Mouse (Mus musculus): ENCODE data around the gene Cyfip2. TPM values are rescaled to one million over a fixed set of nuclear protein-coding genes. Genes with fewer than 3 reads are reported as not detected.

The Cyfip2 gene
- 15.3 TPM for polyA plus RNA-seq (2021)

DNA sequence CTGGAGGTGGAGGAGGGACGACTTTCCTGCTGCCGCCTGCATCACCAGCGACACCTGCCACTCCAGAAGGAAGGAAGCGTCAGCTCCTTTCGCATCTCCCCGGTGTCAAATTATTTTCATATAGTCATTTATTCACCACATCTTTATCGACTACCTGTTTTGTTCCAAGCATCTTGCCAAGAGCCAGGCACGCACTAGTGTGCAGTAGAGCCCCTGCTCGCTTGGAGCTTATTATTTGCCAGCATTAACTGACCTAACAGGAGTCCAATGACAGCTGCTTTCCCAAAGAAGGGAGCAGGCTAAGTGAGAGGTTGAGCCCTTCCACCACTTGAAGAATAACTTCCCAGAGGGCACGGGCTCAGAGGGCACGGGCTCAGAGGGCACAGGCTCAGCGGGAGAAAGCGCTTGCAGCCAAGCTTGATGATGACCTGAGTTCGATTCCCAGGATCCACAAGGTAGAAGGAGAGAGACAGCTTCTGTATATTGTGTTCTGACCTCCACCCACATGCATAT, at the start of gene Cyfip2:
Gene Cyfip2, minus strand, starts transcription at position 337 of the 513 bp plus-strand sequence.
- peaks cover 20% of the 10 kb centered on the region for H3K27me3 ChIP-seq
- DNase-seq (ENCODE audit: low read depth, low spot score) (no peak), ATAC-seq (peak; percentile 48)
- TF ChIP-seq CTCF (IDR thresholded peaks at IDR 0.05): no peak
- ChIA-PET POLR2A (no interaction called here), CTCF (interaction anchor here (1.2 kb wide), 1 partner anchor 37 kb away, joined by 3 read pairs; no protein-coding TSS in a partner anchor)
- in situ Hi-C loops (cut with MboI; ENCODE audit: low pct_unique_long_range_greater_than_20kb): no loop called here

DNA sequence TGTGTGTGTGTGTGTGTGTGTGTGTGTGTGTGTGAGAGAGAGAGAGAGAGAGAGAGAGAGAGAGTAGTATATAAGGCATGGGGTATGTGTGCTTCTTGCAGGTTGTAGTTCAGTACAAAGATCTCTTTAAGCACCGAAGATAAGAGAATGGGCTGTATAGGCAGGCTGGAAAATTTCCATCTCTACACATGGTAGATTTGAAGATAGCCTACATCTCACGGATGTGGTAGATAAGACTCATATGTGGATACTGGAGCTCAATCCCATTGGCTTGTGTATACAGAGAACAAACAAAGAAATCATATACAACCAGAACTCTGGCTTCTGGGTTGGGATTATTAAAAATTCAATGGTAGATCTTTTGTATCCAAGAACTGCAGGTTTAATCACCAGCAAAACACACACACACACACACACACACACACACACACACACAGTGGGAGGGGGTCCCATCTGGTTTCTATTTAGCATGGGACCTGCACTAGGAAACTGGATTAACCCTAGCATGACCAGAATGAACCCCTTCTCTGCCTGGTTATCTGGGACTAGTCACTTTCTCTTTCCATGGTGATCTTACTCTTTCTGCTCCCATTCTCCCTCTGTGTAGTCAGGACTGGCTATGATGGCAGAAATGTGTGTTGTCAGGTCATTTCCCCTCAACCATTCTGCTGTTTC, 48.5 kb upstream of the Cyfip2 start:
- peaks cover 9% of the 10 kb centered on the region for H3K27me3 ChIP-seq
- ATAC-seq (no peak), DNase-seq (ENCODE audit: low read depth, low spot score) (no peak)
- POLR2A ChIA-PET: no interaction called here
- no peak for TF ChIP-seq CTCF (IDR thresholded peaks at IDR 0.05)
- in situ Hi-C loops (cut with MboI; ENCODE audit: low pct_unique_long_range_greater_than_20kb): no loop called here
- CTCF ChIA-PET: no interaction called here

DNA sequence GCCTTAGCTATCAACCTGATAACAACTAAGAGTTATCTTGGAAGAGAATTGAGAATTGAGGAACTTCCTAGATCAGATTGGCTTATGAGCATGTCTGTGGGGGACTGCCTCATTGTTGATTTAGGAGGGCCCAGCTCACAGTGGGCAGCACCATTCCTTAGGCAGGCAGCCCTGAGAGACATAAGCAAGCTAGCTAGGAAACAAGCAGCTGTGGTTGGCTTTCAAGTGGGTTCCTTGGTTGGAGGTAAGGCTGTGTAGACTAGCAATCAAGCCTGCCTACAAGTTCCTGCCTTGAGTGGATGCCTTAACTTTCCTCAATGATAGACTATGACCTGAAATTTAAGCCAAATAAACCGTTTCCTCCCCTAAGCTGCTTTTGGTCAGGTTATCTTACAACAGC, 45.7 kb upstream of the Cyfip2 start:
- H3K27me3 ChIP-seq: peaks cover 22% of the 10 kb centered on the region
- no peak for TF ChIP-seq CTCF (IDR thresholded peaks at IDR 0.05)
- DNase-seq (ENCODE audit: low read depth, low spot score) (no peak), ATAC-seq (no peak)
- CTCF ChIA-PET: no interaction called here
- POLR2A ChIA-PET: interaction anchor here (0.7 kb wide), 1 partner anchor 877 kb away, joined by 8 read pairs; no protein-coding TSS in a partner anchor
- in situ Hi-C loops (cut with MboI; ENCODE audit: low pct_unique_long_range_greater_than_20kb): no loop called here

DNA sequence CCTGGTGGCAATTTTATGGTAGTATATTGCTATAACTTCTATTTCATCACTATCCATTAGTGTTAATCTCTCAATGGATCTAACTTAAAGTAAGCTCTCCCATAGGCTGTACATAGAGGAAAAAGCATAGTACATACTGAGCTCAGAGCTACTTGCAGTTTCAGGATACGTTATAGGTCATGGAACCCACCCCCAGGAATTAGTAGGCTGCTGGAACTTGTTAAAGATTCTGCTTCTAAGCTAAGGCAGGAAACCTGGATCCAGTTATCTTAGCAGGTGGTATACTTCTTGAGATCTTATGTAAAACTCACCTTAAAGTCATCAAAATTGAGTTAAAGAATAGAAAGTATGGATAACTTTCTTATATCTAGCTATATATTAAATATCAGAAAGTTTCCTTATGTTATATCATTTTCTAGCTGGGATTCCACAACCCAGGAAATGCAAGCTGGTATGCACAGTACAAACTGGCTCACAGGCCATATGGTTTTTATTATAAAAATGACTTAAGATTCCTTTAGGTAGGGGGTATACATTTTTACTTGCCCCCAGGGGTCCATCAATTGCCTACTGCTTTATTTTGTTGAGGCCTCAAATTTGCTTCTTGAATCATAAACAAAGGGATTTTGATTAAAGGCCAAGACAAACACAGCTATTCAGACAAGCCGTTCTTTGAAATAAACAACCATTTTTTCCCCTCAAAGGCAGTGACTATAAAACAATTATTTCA, 37.2 kb upstream of the Cyfip2 start:
- DNase-seq (ENCODE audit: low read depth, low spot score) (no peak), ATAC-seq (no peak)
- POLR2A ChIA-PET: no interaction called here
- in situ Hi-C loops (cut with MboI; ENCODE audit: low pct_unique_long_range_greater_than_20kb): no loop called here
- H3K27me3 ChIP-seq: peaks cover 21% of the 10 kb centered on the region
- TF ChIP-seq CTCF (IDR thresholded peaks at IDR 0.05): no peak
- CTCF ChIA-PET: no interaction called here

DNA sequence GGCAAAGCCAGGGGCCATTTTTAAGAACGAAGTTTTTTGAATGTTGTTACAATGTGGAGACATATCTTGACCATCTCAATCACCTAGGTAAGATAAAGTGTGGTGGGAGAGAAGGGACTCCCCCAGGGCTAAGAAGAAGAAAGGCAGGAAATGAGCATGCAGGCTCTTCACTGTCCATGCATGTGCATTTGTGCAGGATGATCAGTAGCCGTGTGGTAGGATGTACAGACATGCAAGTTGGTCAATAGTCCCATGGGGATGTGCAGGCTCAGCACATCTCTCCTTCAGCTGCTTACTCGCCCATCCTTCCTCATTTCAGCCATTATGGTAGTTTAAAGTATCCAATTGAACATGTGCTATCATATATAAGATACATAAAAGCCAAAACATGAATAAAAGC, 35.8 kb upstream of the Cyfip2 start:
- no peak for TF ChIP-seq CTCF (IDR thresholded peaks at IDR 0.05)
- no peak for DNase-seq (ENCODE audit: low read depth, low spot score)
- POLR2A ChIA-PET: no interaction called here
- CTCF ChIA-PET: no interaction called here
- H3K27me3 ChIP-seq: peaks cover 10% of the 10 kb centered on the region
- ATAC-seq: no peak
- in situ Hi-C loops (cut with MboI; ENCODE audit: low pct_unique_long_range_greater_than_20kb): no loop called here

DNA sequence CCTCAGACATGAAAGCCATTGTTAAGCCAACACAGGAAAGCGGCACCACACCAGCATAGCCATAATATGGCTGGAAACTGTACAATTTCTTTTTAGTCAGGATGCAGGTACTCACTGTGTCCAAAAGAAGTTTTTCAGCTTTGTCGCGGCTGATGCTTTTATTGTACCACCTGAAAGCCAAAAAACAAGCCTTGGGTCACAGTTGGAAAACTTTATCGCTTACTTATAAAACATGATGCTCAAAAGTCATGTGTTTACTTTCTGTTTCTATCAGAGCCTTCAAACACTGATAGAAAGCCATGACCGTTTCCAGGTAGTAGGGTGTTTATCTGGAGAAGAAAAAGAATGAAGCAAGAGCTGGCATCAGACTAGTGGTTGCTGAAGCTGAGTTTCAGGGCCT, 35.1 kb upstream of the Cyfip2 start:
- TF ChIP-seq CTCF (IDR thresholded peaks at IDR 0.05): no peak
- ChIA-PET CTCF (no interaction called here), POLR2A (no interaction called here)
- ATAC-seq (no peak), DNase-seq (ENCODE audit: low read depth, low spot score) (no peak)
- peaks cover 8% of the 10 kb centered on the region for H3K27me3 ChIP-seq
- in situ Hi-C loops (cut with MboI; ENCODE audit: low pct_unique_long_range_greater_than_20kb): no loop called here

DNA sequence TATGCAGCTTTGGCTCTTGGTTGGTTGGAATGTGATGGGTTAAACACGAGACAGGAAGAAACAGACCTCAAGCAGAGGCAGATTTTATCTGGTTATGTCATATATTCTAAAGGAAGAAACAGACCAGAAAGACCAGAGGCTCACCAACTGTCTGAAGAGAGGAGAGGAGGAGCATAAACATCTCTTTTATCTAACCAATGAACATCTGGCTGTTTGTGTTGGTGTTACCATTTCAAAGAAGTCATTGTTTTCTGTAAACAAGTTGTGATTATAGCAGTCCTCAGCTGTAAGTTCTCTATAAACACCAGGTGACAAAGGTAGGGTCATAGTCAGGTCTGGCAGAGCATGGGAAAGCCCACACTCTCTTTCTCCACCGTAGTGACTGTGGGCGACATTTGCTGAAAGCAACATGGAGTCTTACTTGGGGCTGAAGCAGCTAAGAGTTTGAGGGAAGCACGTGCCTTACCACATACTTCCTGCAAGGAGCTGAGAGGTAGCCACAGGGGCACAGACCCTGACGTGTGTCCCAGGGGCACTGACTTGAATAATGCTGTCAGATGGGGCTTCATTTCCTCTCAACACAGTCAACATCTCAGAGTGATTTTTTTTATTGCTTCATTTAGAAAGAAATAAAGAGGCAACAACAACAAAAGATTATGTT, 31.4 kb upstream of the Cyfip2 start:
- no peak for ATAC-seq
- POLR2A ChIA-PET: no interaction called here
- TF ChIP-seq CTCF (IDR thresholded peaks at IDR 0.05): no peak
- CTCF ChIA-PET: no interaction called here
- no peak for DNase-seq (ENCODE audit: low read depth, low spot score)
- peaks cover 3% of the 10 kb centered on the region for H3K27me3 ChIP-seq
- in situ Hi-C loops (cut with MboI; ENCODE audit: low pct_unique_long_range_greater_than_20kb): no loop called here

DNA sequence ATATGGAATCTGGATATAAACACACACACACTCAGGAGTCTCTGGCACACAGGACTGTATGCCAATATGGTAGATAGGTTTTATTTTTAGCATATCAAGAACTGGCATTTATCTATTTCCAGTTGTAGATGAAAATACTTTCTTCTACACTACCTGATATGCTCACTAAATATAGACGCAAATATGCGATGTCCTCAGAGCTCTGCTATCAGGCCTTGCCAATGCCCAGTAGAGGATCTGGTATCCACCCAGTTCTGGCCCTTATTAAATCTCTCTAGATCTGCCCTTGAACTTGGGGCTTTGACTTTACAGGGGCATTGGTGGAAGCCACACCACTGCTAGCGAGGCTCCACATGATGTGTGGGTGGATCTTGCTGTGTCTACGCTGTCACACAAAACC, 29.3 kb upstream of the Cyfip2 start:
- TF ChIP-seq CTCF (IDR thresholded peaks at IDR 0.05): no peak
- DNase-seq (ENCODE audit: low read depth, low spot score) (no peak), ATAC-seq (no peak)
- peaks cover 3% of the 10 kb centered on the region for H3K27me3 ChIP-seq
- CTCF ChIA-PET: no interaction called here
- in situ Hi-C loops (cut with MboI; ENCODE audit: low pct_unique_long_range_greater_than_20kb): no loop called here
- POLR2A ChIA-PET: no interaction called here

DNA sequence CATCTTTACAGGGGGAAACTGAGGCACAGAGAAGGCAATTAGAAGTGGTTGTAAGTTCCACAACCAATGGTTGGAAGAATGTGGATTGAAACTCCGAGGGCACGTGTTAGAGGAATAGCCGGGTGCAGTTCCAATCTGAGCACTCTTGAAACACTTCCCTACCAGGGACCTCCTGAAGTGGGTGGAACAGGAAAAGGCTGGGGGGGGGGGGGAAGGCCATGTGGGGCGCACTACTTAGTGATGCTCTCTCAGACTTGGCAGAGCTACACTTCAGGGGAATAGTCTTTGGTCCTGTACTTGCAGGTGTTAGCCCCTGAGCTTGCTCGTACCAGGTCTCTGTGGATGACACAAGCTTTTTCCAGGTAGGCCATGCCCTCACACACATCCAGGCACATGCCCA, 23.4 kb upstream of the Cyfip2 start:
- POLR2A ChIA-PET: no interaction called here
- no peak for TF ChIP-seq CTCF (IDR thresholded peaks at IDR 0.05)
- in situ Hi-C loops (cut with MboI; ENCODE audit: low pct_unique_long_range_greater_than_20kb): no loop called here
- DNase-seq (ENCODE audit: low read depth, low spot score): no peak
- H3K27me3 ChIP-seq: peaks cover 11% of the 10 kb centered on the region
- CTCF ChIA-PET: no interaction called here
- no peak for ATAC-seq

DNA sequence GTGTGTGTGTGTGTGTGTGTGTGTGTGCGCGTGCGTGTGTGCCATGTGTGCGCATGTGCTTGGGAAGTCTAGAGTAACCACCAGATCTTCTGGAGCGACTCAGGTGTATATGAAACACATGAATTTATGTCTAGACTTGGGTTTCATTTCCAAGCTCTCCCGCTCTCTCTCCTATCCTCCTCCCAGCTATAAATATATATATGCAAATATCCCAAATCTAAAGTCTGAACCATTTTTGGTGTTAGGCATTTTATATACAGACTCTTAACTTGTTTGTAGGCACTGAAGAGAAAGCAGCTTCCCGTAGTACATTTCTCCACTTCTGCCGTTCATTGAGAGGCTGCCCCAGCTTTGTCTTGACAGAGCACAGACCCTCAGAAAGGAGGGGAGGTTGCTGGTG, 19.6 kb upstream of the Cyfip2 start:
- CTCF ChIA-PET: interaction anchor here (1.1 kb wide), 1 partner anchor 99 kb away, joined by 3 read pairs; no protein-coding TSS in a partner anchor
- in situ Hi-C loops (cut with MboI; ENCODE audit: low pct_unique_long_range_greater_than_20kb): no loop called here
- no peak for TF ChIP-seq CTCF (IDR thresholded peaks at IDR 0.05)

More for the DNA sequence above, 19.6 kb upstream of the Cyfip2 start:
- ATAC-seq (no peak), DNase-seq (ENCODE audit: low read depth, low spot score) (no peak)
- POLR2A ChIA-PET: no interaction called here
- H3K27me3 ChIP-seq: peaks cover 11% of the 10 kb centered on the region

Measured in Patski (cell line).